Mouse (Mus musculus): ENCODE measurements around the gene Soat2.
A peak's percentile ranks its signal among the peaks of the same experiment; 100 is the strongest.

Soat2 gene

DNA sequence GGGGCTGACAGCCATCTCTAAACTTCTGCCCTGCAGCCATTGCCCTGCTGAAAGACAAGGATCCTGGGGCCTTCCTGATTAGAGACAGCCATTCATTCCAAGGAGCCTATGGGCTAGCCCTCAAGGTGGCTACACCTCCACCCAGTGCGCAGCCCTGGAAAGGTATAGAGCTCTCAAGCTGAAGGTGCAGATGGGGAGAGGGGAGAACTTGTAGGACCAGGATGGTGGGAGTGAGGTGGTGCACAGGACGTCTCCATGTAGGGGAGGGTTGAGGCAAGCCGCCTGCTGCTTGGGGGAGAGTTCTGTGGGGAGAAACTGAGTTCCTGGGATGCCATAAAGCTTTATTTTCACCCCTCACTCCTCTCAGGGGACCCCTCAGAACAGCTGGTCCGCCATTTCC, 36.7 kb upstream of the Soat2 start:
- no peak for DNase-seq (ENCODE audit: low spot score in 2 of 2)

- DNase-seq (ENCODE audit: low spot score in 2 of 2) = no peak
Observed at GRCm38 (mm10) chr15:102114651-102115260, 35.6 kb upstream of the Soat2 start.

GRCm38 (mm10) chr15:102115731-102116231, 34.5 kb upstream of the Soat2 start:
- no peak for DNase-seq (ENCODE audit: low spot score in 2 of 2)

DNA sequence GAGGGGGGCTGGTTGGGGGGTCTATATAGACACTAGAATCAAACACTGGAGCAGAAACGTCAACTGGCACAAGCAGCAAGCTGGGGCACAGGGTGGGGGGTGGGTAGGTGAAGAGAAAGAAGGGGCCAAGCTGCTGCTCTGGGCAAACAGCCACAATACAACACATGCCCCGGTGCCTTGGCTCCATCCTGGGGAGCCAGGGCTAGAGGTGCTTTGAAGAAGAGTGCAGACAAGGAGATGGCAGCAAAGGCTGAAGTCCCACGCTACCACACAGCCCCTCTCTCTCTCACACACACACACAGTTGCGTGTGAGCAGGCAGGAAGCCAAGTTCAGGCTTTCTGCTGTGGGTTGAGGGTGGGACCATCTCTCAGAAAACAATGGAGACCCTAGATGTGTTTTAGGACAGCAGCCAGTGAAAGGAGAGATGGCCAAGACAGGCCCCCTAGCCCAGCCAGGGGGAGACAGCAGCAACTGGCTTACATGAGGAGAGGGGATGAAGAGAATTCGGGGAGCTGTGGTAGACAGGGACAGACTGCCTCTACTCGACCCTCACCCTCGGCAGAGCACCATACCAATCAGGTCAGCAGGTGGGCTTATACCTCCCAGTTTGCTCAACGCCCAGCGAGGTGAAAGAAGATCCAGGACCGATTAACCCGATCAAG, 33.4 kb upstream of the Soat2 start:
- DNase-seq (ENCODE audit: low spot score in 2 of 2) = no peak

- no peak for DNase-seq (ENCODE audit: low spot score in 2 of 2)
Observed at GRCm38 (mm10) chr15:102117461-102118443, 32.6 kb upstream of the Soat2 start.

GRCm38 (mm10) chr15:102118591-102118990, 31.7 kb upstream of the Soat2 start:
- no peak for DNase-seq (ENCODE audit: low spot score in 2 of 2)

DNA sequence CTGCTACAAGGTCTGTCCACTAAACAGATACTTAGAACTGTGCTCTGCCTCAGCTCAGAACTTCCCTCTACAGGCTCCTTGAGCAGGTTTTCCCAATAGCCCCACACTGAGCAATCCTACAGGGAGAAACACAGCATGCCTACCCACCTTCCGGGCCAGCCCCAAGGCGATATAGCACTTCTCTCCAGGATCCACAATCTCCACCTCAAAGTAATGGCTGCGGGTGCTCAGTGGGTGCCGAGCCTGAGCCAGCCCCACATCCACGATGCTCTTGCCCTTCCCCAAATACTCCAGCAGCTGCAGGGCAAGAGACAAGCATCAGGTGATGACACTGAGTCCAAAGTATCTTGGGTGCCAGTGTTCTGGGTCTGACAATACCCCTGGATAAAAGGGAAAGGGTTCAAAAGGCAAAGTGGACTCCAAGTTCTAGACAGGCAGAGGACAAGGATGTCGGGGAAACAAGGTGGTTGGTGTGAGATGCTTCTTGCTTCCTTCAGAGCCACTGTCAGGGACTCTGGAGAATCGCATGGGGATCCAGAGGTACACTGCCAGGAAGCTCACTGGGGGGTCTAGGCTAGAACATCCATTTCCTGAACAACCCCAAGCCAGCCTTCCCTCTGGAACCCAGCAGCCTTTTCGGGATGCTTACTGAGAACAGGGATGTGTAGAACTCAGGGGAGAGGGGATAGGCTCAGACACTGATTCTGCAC, 31.1 kb upstream of the Soat2 start:
- no peak for DNase-seq (ENCODE audit: low spot score in 2 of 2)

- no peak for DNase-seq (ENCODE audit: low spot score in 2 of 2)
Observed at GRCm38 (mm10) chr15:102119831-102120170, 30.5 kb upstream of the Soat2 start.

GRCm38 (mm10) chr15:102120530-102120929, 29.8 kb upstream of the Soat2 start:
- DNase-seq (ENCODE audit: low spot score in 2 of 2) = no peak

- DNase-seq (ENCODE audit: low spot score in 2 of 2) = no peak
Observed at GRCm38 (mm10) chr15:102126303-102126702, 24.0 kb upstream of the Soat2 start.

DNA sequence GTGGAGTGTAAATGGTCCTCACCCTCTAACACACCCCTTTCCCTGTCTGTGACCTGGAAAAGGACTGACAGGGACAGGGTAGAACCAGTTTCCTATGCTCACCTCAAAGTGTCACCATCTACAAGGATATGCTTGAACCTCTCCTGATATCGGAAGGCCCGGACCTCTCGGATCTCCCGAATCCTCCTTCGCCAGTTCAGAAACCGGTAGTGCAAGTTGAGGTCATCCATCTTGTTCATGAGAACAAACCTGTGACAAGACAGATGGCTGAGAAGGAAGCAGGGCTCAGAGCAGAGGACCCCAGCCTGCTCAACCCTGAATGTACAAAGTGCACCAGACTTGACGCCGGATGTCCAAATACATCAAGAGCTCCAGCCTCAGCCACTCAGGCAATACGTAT, 17.0 kb upstream of the Soat2 start:
- DNase-seq (ENCODE audit: low spot score in 2 of 2) = no peak

DNA sequence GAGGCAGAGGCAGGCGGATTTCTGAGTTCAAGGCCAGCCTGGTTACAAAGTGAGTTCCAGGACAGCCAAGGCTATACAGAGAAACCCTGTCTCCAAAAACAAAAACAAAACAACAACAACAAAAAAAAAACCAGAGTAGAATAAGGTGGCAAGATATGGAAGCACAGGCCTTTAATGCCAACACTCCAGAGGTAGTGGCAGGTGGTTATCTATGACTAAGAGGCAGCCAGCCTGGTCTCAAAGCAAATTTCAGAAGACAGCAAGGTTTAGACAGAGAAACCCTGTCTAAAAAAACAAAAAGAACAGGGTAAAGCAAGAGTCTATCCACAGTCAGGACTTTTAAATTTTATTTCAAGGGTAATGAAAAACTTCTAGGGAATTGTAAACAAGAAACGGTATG, 15.6 kb upstream of the Soat2 start:
- DNase-seq (ENCODE audit: low spot score in 2 of 2) = no peak

- DNase-seq (ENCODE audit: low spot score in 2 of 2) = no peak
Observed at GRCm38 (mm10) chr15:102135522-102136128, 14.7 kb upstream of the Soat2 start.

GRCm38 (mm10) chr15:102136129-102136758, 14.1 kb upstream of the Soat2 start, which contains the start of gene Spryd3:
Spryd3 (minus strand) TSS chr15:102136234.
- DNase-seq (ENCODE audit: low spot score in 2 of 2) = peak; percentile 97 to 100

GRCm38 (mm10) chr15:102141120-102141519, 9.2 kb upstream of the Soat2 start:
- DNase-seq (ENCODE audit: low spot score in 2 of 2) = no peak

DNA sequence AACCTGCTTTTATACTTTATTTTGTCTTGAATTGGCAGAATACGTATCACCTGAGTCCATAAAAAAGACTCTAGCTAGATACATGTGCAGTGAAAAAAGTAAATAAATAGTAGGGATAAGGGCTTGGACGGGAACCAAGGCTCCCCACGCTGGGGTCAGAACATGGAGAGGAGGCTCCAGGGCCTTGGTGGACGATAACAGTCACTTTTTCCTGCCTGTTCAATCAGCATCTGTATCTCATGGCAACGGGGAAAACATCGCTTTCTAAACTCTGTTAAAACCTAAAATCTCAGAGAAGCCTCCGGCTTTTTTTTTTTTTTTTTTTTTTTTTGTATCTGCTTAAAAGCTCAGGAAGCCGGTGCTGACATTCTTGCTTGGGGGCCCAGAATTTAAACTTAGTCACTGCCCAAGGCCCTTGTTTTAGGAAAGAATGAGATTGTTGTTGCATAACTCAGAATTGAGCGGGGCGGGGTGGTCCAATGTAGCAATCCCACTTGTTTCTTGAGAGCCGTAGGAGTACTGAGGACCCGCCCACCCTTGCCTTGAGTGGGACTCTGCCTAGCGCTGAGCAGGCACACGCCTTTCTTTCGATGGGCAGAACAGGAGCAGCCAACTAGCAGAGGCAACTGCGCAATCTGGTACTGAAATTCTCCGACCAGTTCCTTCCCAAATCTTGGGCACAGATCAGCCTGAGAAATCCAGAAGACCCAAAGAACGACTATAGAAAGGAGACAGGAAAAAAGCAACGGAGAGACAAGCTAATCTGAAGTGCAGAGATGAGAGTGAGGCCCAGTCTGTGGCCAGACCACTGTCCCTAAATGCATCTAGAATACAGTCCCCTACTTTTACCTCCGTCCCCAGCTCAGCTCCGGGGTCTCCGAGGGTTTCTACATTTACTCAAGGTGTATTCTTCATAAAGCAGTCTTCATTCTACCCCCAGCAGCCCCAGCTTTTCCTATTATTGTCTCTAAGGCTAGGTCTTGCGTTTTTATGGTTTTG, 7.1 kb upstream of the Soat2 start:
- peak in 1 of 2 experiments; percentile 72 for DNase-seq (ENCODE audit: low spot score in 2 of 2)

- peak in 1 of 2 experiments; percentile 45 for DNase-seq (ENCODE audit: low spot score in 2 of 2)
Observed at GRCm38 (mm10) chr15:102144274-102144711, 6.0 kb upstream of the Soat2 start, which contains the start of gene Igfbp6. Igfbp6 (plus strand) TSS chr15:102144362.

DNA sequence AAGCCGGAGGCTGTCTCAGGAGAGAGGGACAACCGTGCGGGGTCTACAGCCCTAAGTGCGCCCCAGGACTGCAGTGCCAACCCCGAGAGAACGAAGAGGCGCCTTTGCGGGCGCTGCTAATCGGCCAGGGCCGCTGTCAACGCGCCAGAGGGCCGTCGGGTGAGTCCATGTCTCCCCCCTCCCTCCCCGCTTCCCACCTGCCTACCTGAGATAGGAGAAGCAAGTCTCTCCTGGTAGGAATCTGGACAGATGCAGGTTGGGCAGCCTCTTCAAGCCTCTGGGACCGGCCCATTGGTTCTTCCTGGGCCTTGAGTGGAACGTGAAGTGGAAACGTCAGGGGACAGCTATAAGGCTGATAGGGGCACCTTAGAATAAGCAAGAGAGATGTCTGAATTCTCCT, 5.6 kb upstream of the Soat2 start:
- no peak for DNase-seq (ENCODE audit: low spot score in 2 of 2)

DNA sequence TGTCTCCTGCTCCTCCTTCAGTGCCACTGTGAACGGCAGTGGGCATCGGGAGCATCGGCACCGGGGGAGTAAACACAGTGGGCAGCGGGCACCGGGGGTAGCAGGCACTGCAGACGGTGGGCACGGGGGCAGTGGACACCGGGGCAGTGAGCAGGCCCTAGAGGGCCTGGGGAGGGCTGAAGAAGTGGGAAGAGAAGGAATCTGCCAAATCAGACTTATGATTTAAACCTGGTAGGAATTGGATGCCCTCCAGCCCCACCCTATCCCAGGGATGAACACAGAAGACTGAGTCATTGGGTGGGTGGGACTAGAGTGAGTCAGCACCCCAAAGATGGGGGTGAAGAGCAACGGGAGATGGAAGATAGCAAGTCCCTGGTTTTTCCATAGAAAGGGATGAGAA, 5.0 kb upstream of the Soat2 start:
- peak in 1 of 2 experiments; percentile 73 for DNase-seq (ENCODE audit: low spot score in 2 of 2)

Measured in urinary bladder, adult 18-20 months (tissue).